Mouse (Mus musculus) embryonic fibroblast, embryonic 13.5 days (primary cell): ENCODE measurements around the gene Klf11.

Experiments used
- CTCF ChIP-seq: IDR thresholded peaks from 2 replicates; pipeline ENCODE4 v1.5.1; 2011; ENCODE audit warnings: mild to moderate bottlenecking, control low read depth, low read length, moderate library complexity, borderline replicate concordance; ENCODE audit not compliant: insufficient read depth
- POLR2A ChIP-seq: IDR thresholded peaks from 2 replicates; pipeline ENCODE4 v1.6.1; 2011; ENCODE audit warnings: low read depth, mild to moderate bottlenecking, control low read depth, low read length, moderate library complexity

DNA sequence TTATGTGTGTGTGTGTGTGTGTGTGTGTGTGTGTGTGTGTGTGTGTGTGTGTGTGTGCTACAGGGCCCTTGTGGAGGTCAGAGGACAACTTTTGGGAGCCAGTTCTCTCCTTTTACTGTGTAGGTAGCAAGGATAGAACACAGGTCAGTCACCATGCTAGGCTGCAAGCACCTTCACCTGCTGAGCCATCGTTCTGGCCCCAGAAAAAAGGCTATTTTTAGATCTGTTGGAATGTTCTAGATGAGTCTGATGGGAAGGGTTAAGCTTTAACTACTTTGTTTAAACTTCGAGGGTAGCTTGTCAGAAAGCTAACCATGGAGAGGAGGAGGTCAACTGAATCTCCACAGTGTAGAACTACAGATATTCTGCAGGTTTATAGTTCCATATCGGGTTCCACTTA lies 35.9 kb upstream of the Klf11 start:
- TF ChIP-seq POLR2A (no peak), CTCF (no peak)
